Mouse (Mus musculus) liver, adult (tissue): ENCODE results near the gene Ccl11.

Experiments
- GATA4 ChIP-seq: IDR thresholded peaks from 2 replicates; pipeline ENCODE4 v1.6.1; 2014; ENCODE audit warnings: mild to moderate bottlenecking, low read length; ENCODE audit not compliant: insufficient replicate concordance

The Ccl11 gene

GRCm38 (mm10) chr11:82080865-82081264, 23.2 kb downstream of the Ccl11 start:
- TF ChIP-seq GATA4 = no peak

DNA sequence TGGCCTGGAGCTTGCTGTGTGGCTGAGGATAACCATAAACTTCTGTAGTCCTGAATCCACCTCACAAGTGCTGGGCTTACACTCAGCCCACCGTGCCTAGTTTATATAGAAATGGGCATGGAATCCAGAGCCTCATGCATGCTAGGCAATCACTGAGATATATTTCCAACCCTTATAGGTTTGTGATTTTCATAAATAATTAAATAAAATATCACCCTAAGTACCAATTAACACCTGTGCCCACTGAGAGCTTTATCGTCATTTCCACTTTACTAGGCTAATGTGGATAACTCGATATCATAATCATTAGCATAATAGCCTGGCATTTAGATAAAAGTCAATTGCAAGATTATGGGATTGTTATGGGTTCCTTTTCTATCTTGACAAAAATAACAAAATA, 26.7 kb downstream of the Ccl11 start:
- TF ChIP-seq GATA4 = no peak

DNA sequence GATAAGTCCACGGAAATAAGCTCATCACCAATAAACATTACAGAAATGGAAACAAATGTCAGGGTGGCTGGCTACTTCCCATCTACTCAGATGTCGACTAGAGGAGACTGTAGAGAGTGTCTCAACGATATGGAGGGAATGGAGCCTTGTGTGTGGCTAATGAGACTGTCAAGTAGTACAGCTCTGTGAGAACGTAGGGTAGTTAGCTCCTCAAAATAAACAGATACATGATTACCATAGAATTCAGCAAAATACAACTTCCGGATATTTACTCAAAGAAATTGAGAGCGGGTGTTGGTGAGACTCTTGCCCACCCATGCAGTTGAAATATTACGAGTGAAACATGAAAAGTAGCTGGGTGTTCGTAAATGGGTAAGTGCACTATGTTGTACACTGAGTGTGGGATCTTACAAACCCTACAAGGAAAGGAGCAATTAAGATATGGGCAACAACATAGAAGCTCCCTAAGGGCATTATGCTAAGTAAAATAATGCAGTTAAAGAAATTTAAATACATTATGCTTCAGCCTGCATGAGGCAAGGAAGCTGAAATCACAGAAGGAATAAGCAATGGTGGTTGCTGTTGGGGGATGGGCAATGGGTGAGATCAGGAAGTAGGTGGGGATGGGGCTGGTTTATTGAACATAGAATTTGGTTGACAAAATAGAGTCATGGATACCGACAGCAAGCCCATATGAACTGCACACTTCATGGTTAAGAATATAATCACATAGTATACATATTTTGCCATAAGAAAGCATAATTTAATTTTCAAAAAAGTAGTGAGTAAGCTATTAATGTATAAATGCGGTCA, 42.1 kb downstream of the Ccl11 start:
- no peak for TF ChIP-seq GATA4

- TF ChIP-seq GATA4 = no peak
Observed at GRCm38 (mm10) chr11:82101087-82101486, 43.5 kb downstream of the Ccl11 start.

DNA sequence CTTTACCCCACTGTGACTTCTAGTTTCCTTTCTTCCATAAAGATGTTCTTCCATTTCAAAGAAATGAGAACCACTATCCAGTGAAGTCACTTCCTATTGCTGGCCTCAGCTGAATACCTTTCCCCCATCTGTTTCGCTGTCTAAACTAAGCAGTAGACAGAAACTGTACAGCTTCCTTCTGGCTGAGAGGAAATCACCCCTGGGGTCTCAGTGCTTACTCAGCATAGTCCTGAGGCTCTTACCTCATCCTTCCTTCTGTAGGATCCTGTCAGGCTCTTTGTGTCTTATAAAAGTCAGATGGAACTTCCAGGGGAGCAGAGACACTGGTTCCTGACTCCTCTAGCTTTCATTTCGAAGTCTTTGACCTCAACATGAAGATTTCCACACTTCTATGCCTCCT, 43.9 kb downstream of the Ccl11 start, which contains the start of gene Ccl12:
TSS of gene Ccl12 (plus strand) at position 317 of the 400 bp plus-strand sequence.
- TF ChIP-seq GATA4 = no peak

DNA sequence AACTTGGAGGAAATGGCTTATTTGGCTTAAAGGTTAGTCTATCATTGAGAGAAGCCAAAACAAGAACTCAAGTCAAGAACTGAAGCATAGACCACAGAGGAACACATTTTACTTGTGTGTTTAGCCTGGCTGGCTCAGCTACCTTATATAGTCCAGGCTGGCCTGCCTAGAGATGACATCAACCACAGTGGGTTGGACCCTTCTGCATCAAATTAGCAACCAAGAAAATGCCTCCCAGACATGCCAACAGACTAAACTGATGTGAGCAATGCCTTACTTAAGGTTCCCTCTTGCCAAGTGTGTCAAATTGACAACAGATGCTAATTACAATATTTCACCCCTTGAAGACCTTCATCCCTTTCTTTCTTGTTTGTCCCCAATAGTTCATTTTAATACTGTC, 52.0 kb downstream of the Ccl11 start:
- TF ChIP-seq GATA4 = no peak

DNA sequence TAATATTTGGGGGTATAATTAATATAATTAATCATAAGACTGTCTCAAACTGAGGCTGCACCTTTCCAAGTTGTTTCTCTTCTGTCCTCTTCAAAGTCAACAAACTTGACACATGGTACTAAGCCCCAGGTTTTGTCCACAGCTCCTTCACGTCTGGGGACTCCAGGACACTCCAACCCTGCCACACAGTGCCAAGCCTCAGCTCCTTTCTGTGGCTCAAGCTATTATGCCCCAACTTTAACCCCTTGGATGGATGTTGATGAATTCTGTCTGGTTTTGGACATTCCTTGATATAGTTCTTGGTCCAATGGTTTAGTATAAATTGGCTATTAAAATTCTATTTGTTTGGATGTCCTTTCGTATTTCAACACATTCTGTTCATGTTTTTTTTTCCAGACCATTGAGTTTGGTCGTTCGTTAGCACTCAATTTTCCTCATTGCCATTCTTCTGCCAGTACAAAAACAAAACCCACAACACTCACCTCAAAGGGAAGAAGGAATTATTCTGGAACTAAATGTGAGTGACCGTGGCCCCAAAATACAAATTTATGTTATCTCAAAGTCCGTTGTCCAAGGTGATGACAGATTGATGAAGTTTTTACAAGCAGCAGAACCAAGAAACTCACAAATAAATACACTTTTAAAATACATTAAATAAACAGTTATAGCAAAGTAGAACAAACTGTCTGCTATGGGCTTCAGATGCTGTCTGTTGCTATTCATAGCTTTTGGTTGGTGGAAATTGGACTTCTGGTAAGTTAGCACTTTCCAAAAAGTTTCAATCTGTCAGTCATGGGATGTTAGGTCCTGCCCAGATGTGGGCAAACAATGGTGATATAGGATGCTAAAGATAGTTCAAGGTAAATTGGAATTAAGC, 53.0 kb downstream of the Ccl11 start:
- TF ChIP-seq GATA4 = no peak
